Mouse (Mus musculus) adrenal gland, postnatal 36 days (tissue): ENCODE data around the gene Fgf13. TPM values are rescaled to one million over a fixed set of nuclear protein-coding genes. Genes with fewer than 3 reads are reported as not detected.
A peak's percentile ranks its signal among the peaks of the same experiment; 100 is the strongest.

Experiments used
- DNase-seq, 2 experiments: peaks; one replicate each; pipeline ENCODE4 v3.0.0; 2021; ENCODE audit warnings: mixed read lengths in 1 of 2
- microRNA-seq: library from miRNA; unstranded; fragments of <30 nt; microRNA quantifications from one replicate; pipeline ENCODE4 v1.2.0, GENCODE M21; 2021
- total RNA-seq, 2 experiments: library from RNA; stranded (reverse); gene quantifications; 2 replicates each; pipeline ENCODE4 v1.2.3; 2021

Gene Fgf13
- total RNA-seq, 2 experiments from 2014 or later: 0.30 to 0.63 TPM

DNA sequence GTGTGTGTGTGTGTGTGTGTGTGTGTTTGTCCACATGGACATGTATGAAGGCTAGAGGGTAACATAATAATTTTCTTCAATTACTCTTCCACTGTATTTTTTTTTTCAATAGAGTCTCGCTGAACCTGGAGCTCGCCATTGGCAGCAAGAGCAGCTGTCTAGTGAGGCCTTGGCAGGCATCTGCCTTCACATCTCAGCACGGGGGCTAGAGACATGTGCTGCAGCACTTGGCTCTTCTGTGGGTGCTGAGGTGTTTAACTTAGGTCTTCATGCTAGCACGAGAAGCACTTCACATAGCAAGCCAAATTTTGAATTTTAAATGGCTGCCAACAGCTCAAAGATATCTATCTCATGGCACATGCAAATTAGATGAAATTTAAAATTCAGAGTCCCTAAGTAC is 380.9 kb downstream of the Fgf13 start:
- no peak for DNase-seq

DNA sequence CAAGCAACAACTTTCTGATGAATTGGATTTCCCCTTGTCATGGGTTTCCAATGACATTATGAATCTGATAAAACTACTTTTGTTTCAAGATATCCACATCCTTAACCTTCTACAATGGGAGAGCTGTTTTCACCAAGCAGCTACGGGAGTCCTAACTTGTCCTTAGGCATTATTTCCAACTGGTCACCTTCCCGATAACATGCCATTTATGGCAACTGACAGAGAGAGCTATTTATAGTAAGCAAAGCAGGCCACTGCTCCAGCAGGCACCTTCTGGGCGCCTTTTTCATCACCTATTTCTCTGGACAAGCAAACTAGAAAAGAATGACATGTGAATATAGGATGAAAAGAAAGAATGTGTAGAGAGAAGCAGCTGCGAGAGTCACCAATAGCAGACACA is 385.5 kb downstream of the Fgf13 start:
- no peak for DNase-seq

DNA sequence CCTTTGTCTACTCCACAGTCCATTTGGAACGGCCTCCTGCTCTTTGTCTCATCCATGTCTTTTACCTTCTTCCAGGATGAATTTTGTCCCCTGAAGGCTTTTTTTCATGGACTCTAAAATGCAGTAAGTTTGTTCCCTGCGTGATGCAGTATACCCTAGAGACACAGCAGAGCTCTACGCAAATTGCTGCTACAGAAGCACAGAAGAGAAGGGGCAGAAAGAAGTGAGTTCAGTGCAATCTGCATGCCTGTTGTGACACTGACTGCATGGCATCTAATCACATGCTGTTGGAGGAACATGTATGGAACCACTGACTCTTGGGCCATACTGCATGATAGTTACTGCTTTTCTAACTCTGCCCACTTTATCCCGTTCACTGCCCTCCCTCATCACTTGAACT is 388.2 kb downstream of the Fgf13 start:
- no peak for DNase-seq

DNA sequence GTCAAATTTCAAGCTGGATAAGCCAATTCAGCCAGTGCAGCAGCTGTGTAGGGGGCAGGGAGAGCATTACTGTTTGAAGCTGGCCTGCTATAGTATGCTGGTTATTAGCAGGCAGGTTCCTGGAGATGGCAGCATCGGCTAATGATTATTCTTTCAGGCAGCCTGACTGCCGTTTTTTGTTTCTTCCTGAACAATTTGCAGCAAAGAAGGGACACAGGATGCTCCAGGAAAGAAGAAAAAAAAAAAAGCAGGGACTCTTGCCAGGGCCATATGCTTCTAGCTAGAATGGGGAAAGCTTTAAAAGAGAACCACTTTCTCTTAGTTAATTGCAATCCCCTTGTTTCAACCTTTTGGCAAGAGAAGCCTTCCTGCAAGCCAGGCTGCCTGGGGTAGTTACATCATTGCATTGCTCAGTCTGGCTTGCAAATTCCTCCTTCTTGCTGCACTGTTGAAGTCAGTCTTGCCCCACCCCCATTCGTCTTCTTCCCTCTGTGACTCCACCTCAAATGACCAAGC is 388.7 kb downstream of the Fgf13 start:
- DNase-seq: peak in 1 of 2 experiments; percentile 6

- DNase-seq: no peak
Observed at GRCm38 (mm10) chrX:59177653-59178052, 390.2 kb downstream of the Fgf13 start.

GRCm38 (mm10) chrX:59172200-59172599 is 395.7 kb downstream of the Fgf13 start:
- DNase-seq: no peak

DNA sequence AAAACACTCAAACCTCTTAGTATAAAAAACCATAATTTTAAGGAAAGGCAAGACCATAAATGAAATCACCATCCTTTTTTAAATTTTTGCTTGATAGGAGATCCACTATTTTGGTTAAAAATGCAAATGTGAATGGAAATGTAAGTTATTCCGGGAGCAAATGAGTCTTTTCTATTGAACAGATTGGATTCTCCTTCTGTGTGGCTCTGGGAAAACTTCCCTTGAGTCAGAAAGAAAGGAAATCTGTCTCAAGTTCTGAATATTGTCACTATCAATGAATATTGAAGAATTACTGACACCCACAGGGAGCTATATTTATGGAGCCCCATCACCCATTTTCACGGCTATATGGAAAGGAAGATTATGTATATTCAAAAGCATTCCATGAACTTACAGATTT is 401.1 kb downstream of the Fgf13 start:
- DNase-seq: no peak

GRCm38 (mm10) chrX:59141947-59142346 is 425.9 kb downstream of the Fgf13 start:
- no peak for DNase-seq

GRCm38 (mm10) chrX:59134928-59135361 is 432.9 kb downstream of the Fgf13 start:
- peak; percentile 12 to 20 for DNase-seq

DNA sequence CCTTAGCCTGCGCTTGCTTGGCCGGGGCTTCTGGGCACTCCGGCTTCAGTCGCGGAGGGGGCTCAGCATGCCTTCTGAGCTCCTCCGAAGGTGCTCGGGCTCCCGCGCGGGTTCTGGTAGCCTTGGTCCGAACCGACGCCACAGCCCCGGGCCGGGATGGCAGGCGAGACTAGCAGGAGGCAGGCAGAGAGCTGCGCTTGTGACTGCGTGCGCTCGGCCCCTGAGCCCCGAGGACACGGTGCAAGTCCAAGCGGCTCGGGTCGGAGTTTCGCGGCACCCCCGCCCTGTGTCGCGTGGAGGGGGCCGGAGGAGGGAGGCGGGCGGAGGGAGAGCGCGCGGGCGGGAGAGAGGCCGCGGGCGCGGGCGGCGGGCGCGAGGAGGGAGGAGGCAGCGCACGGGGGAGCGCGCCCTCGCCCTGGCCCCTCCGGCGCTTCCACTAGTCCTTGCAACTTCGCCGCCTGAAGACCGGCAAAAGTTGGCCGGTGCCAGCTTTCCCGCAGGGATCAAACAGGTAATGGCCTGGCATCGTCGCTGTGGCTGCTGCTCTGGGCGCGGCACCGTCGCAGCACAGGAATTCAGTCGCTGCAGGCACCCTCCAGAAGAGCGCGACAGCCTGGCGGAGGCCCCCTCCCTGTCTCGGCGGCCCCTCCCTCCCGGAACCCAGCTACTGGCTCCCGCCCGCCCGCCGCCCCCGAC is 433.6 kb downstream of the Fgf13 start:
- peak in 1 of 2 experiments; percentile 2 for DNase-seq

DNA sequence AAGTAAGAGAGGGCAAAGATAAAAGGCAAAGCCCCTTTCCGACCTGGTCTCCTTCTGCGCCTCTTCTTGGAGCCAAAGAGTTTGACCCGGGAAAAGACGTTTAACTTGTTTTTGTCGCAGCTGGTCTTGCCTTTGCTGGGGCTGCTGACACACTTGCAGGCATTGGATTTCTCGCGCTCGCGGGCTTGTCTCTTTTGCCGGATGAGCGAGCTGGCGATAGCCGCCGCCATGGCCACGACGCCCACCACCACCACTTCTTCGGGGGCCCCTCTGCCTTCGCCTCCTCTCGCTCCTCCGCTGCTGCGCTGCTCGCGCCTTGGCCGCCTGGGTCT is 434.1 kb downstream of the Fgf13 start:
- DNase-seq: no peak

- no peak for DNase-seq
Observed at GRCm38 (mm10) chrX:59133416-59133815, 434.5 kb downstream of the Fgf13 start.

- no peak for DNase-seq
Observed at GRCm38 (mm10) chrX:59126637-59127036, 441.2 kb downstream of the Fgf13 start.

GRCm38 (mm10) chrX:59113187-59113586 is 454.7 kb downstream of the Fgf13 start:
- DNase-seq: no peak

GRCm38 (mm10) chrX:59085928-59086327 is 481.9 kb downstream of the Fgf13 start:
- no peak for DNase-seq

GRCm38 (mm10) chrX:59080427-59080826 is 487.4 kb downstream of the Fgf13 start:
- no peak for DNase-seq

DNA sequence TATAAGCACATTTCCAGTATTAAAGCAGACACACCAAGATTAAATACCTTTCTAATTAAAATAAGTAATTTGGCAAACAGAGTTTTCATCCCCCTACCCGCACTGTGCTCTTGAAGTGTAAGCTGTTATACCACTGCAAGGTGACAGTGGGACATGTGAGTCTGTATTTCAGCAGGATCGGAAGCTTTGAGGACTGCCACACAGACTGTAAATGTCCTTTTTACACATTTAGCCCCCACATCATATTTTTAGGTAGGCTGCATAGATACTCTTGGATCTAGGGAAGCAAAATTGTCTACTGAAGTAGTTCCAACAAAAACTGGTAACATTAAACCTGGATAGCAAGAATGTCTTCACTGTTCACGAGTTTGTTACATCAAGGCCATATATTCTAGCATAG is 495.8 kb downstream of the Fgf13 start:
- DNase-seq: no peak

GRCm38 (mm10) chrX:59063157-59063556 is 504.7 kb downstream of the Fgf13 start:
- no peak for DNase-seq

- DNase-seq: no peak
Observed at GRCm38 (mm10) chrX:59034969-59035368, 532.9 kb downstream of the Fgf13 start.

Small RNA genes lying within 50 kb of the gene (microRNA-seq; reads per million reads assigned to microRNA genes)
- gene Mir504: not detected
